Mouse (Mus musculus) hindbrain, postnatal 0 days (tissue): ENCODE data around the gene Mapk7. TPM values are rescaled to one million over a fixed set of nuclear protein-coding genes. Genes with fewer than 3 reads are reported as not detected.
A peak's percentile ranks its signal among the peaks of the same experiment; 100 is the strongest.

Source experiments
- ATAC-seq: fragments of 200-750 bp; cut with Nextera tagmentation; 2 replicates; pipeline ENCODE4 v1.8.0; 2017; ENCODE audit warnings: mild to moderate bottlenecking, moderate TSS enrichment, moderate library complexity
- DNase-seq: peaks from one replicate; pipeline ENCODE4 v3.0.0-alpha.2; 2015; ENCODE audit warnings: low spot score
- H3K27ac ChIP-seq: fragments of 300-500 bp; sonication (generic); 2 replicates; pipeline ENCODE4 v1.5.1; 2014; ENCODE audit warnings: mild to moderate bottlenecking
- H3K27me3 ChIP-seq: fragments of 300-500 bp; sonication (generic); 2 replicates; pipeline ENCODE4 v1.6.1; 2014; ENCODE audit warnings: low read length, mixed read lengths; ENCODE audit not compliant: insufficient read depth
- H3K36me3 ChIP-seq: fragments of 300-500 bp; sonication (generic); 2 replicates; pipeline ENCODE4 v1.6.1; 2014; ENCODE audit warnings: low read length, mixed read lengths; ENCODE audit not compliant: insufficient read depth
- H3K4me1 ChIP-seq: fragments of 300-500 bp; sonication (generic); 2 replicates; pipeline ENCODE4 v1.6.1; 2014; ENCODE audit warnings: antibody characterized with exemption, low read length, mixed read lengths; ENCODE audit not compliant: insufficient read depth
- H3K4me2 ChIP-seq: fragments of 300-500 bp; sonication (generic); 2 replicates; pipeline ENCODE4 v1.6.1; 2014; ENCODE audit warnings: low read depth, mild to moderate bottlenecking, low read length, moderate library complexity, mixed read lengths
- H3K4me3 ChIP-seq: fragments of 300-500 bp; sonication (generic); 2 replicates; pipeline ENCODE4 v1.5.1; 2014; ENCODE audit warnings: low read length
- H3K9ac ChIP-seq: fragments of 300-500 bp; sonication (generic); replicated peaks from 2 replicates; pipeline ENCODE4 v1.6.1; 2014; ENCODE audit warnings: mild to moderate bottlenecking, low read length, moderate library complexity, mixed read lengths
- H3K9me3 ChIP-seq: fragments of 300-500 bp; sonication (generic); 2 replicates; pipeline ENCODE4 v1.6.1; 2016; ENCODE audit warnings: low read length, mixed read lengths
- CTCF ChIP-seq: IDR thresholded peaks from 2 replicates; pipeline ENCODE4 v1.5.1; 2016; ENCODE audit warnings: antibody characterized with exemption, control low read depth, low read depth
- WGBS: fragments of 180-500 bp; shearing (Covaris S2); extraction: QIAGEN DNeasy Blood & Tissue Kit; methylation state at CpG from one replicate; pipeline ENCODE4 v1.1.7; 2014; 5-methylcytosine and 5-hydroxymethylcytosine counted together
- polyA plus RNA-seq: library from polyadenylated mRNA; unstranded; fragments of >200 nt; fragmentation: Nextera tagmentation; extraction: Ambion mirVana; gene quantifications from 2 replicates; pipeline ENCODE4 v1.2.1, GENCODE M21; 2015
- total RNA-seq: library from RNA; depleted of rRNA; stranded (reverse); fragments of >200 nt; gene quantifications from 2 replicates; pipeline ENCODE4 v1.2.3, GENCODE M21; 2014

The Mapk7 gene
- total and polyA plus RNA-seq, 2 experiments from 2014 or later, result 43.1 to 58.8 TPM

DNA sequence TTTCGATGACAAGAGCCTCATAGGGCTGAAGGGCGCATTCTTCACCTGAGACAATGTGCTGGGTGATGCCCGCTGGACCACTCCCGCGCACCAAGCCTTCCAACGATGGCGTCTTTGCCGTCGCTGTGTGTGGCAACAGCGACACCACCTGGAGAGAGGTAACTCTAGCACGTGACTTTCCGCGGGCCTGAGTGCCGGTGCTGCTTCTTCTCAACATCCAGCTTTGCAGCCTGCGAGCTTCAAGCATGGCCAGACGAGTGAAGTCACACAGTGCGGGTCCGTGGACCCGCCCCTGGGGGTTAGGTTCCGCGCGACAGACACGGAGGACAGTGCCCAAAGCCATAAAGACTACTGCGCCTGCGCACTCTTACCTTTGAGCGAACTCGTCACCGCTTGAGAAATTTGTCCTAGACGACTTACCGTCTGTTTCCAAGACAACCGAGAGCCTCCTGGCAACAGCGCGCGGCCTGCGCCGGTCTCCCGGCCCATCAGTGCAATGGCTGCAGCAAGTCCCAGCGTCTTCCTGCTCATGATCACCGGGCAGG, 10.6 kb upstream of the Mapk7 start, which contains the start of gene B9d1:
B9d1 (plus strand) TSS at position 432 of the 545 bp plus-strand sequence.
- no peaks in the 10 kb centered on the region for H3K27me3 ChIP-seq
- H3K4me1 ChIP-seq, result peaks cover 12% of the 10 kb centered on the region; the same call in 1 of the 2 replicates
- peak within 1 kb of the TSS; percentile 69 for H3K4me3 ChIP-seq
- peak within 1 kb of the TSS; percentile 80 for H3K27ac ChIP-seq
- peak within 1 kb of the TSS; percentile 63 for H3K9ac ChIP-seq
- peak; percentile 94 for ATAC-seq
- H3K4me2 ChIP-seq, result peak within 1 kb of the TSS; percentile 72
- H3K36me3 ChIP-seq, result no peaks in the 10 kb centered on the region
- no peaks in the 10 kb centered on the region for H3K9me3 ChIP-seq
- WGBS, result under 1% methylated on average over 39 of the region's 39 CpGs
- DNase-seq, result peak; percentile 99
- peak; percentile 99 for TF ChIP-seq CTCF

DNA sequence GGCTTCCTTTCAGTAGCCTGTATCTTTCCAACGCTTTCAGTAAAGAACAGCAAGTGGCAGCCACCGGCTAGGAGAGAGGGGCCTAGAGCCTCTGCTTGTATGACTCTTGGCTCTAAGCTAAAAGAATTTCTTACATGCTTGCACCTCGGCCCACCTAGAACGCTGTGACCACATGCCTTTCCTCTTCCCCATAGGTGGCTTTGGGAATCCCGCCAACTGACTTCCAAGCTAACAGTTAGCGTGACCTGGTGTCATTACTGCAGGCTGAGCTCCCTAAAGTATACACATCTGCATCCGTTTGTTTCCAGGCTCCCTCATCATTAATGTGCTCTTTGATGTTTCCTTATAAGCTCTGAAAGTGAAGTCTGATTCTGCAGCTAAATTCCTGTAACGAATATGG, 9.7 kb upstream of the Mapk7 start:
- Histone ChIP-seq H3K4me3 (no peak overlapping the region; the same call in 1 of the 2 replicates), H3K9me3 (no peaks in the 10 kb centered on the region), H3K27ac (peak overlapping the region; percentile 80), H3K36me3 (no peaks in the 10 kb centered on the region), H3K9ac (peak overlapping the region; percentile 63; the same call in 1 of the 2 replicates), H3K4me1 (peaks cover 12% of the 10 kb centered on the region; the same call in 1 of the 2 replicates), H3K27me3 (no peaks in the 10 kb centered on the region), H3K4me2 (peak overlapping the region; percentile 72; the same call in 1 of the 2 replicates)
- DNase-seq (no peak), ATAC-seq (no peak)
- WGBS, result 70% methylated on average over 8 of the region's 8 CpGs
- TF ChIP-seq CTCF, result no peak

DNA sequence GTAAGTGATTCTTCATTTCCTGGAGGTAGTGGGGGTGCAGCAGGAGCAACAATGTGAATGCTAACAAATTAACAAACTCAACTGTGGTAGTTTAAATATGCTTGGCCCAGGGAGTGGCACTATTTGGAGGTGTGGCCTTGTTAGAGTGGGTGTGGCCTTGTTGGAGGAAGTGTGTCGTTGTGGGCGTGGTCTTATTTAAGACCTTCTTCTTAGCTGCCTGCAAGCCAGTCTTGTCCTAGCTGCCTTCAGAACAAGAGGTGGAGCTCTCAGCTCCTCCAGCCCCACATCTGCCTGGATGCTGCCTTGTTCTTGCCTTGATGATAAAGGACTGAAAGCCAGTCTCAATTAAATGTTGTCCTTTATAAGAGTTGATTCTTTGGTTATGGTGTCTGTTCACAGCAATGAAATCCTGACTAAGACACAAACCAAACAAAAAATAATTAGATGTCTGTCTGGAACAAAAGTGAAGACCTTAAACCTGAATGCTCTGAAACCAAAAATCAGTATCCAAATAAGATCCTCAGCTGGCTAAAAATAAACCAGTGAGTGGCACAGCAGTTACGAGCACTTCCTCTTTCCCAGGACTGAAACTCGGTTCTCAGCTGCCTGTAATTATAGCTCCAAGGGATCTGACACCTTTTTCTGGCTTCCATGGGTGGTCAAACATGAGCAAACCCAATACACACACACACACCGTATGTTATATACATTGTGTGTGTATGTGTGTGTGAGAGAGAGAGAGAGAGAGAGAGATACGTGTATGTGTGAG, 4.7 kb upstream of the Mapk7 start:
- Histone ChIP-seq H3K4me3 (no peak overlapping the region), H3K4me2 (no peak overlapping the region), H3K9ac (no peak overlapping the region), H3K9me3 (no peaks in the 10 kb centered on the region), H3K4me1 (no peaks in the 10 kb centered on the region; the same call in 1 of the 2 replicates), H3K36me3 (no peaks in the 10 kb centered on the region), H3K27ac (no peak overlapping the region), H3K27me3 (no peaks in the 10 kb centered on the region)
- no peak for ATAC-seq
- 87% methylated on average over 6 of the region's 6 CpGs for WGBS
- DNase-seq, result no peak
- TF ChIP-seq CTCF, result no peak

DNA sequence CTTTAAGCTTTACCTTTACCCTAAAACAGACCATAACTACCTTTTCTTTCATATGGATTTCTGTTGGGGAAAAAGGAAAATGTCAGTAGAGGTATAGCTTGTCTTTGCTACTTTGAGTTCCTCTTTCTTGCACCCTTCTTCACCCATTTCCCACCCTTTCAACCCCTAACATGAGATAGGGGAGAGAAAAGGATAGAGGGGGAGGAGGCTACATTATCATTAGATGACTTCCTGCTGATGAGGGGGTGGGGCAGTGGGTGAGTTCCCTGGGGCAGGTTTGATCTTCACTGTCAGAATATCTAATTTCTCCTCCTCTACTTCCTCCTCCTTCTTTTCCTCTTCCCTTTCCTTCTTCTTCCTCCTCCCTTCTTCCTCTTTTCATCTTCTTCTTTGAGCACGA, 3.3 kb upstream of the Mapk7 start:
- H3K27ac ChIP-seq, result no peak overlapping the region
- no peaks in the 10 kb centered on the region for H3K27me3 ChIP-seq
- H3K4me3 ChIP-seq, result no peak overlapping the region
- 75% methylated on average over 1 of the region's 1 CpGs for WGBS
- ATAC-seq (no peak), DNase-seq (no peak)
- H3K4me2 ChIP-seq, result no peak overlapping the region
- peaks cover 9% of the 10 kb centered on the region for H3K4me1 ChIP-seq
- TF ChIP-seq CTCF, result no peak
- no peak overlapping the region for H3K9ac ChIP-seq
- H3K36me3 ChIP-seq, result no peaks in the 10 kb centered on the region
- no peaks in the 10 kb centered on the region for H3K9me3 ChIP-seq

DNA sequence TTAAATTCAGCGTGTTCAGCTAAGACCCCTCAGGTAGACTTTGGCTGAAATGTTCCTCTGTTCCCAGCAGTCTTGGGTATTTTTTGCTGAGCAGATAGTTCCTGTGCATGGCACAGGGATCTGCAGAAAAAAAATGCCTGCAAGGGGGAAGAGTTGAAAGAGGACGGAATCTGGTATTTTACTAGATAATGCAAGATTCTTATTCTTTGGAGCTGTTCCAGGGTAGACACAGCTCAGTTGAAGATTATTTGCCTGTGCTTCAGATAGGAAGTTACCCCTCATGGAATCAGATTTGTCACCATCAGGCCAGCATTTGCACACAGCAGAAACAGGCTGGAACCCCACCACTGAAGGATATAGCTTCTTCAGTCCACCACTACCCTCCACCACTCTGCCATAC, 1.3 kb upstream of the Mapk7 start:
- Histone ChIP-seq H3K4me2 (no peak overlapping the region), H3K9ac (no peak overlapping the region), H3K4me3 (no peak overlapping the region), H3K9me3 (no peaks in the 10 kb centered on the region), H3K36me3 (peaks cover 10% of the 10 kb centered on the region), H3K27ac (no peak overlapping the region), H3K4me1 (peaks cover 12% of the 10 kb centered on the region), H3K27me3 (no peaks in the 10 kb centered on the region)
- WGBS, result 93% methylated on average over 2 of the region's 2 CpGs
- DNase-seq, result no peak
- TF ChIP-seq CTCF, result no peak
- ATAC-seq, result no peak

DNA sequence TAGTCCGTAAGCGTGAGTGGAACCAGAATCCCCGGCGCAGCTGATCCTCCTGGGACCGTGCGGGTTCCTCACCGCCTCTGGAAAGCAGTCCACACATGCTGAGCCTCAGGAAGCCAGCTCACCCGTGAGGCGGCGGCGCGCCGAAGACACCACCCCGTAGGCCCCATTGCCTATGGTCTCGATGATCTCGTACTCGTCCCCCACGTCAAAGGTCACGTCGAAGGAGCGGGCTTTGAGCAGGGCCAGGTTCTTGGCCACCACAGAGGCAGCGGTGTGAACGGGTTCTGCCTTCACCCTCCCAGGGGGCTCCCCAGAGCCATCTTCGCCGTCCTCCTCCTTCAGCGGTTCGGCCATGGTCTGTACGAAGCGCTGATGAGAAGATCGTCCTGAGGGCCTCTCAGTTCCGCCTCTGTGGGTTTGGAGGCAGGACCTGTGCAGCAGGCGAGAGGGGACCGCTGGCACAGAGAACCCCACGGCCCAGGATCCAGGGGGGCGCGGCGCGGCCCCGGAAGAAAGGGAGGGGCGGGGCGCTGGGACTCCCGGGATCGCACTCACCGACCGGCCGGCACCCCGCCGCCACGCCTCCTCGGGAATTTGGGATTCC, 579 bp downstream of the Mapk7 start:
- ATAC-seq (peak; percentile 60), DNase-seq (peak; percentile 32)
- Histone ChIP-seq H3K9me3 (no peaks in the 10 kb centered on the region), H3K4me3 (peak overlapping the region; percentile 89), H3K9ac (peak overlapping the region; percentile 93), H3K27me3 (no peaks in the 10 kb centered on the region), H3K27ac (peak overlapping the region; percentile 91), H3K36me3 (peaks cover 28% of the 10 kb centered on the region), H3K4me2 (peak overlapping the region; percentile 88), H3K4me1 (peaks cover 12% of the 10 kb centered on the region)
- under 1% methylated on average over 45 of the region's 50 CpGs for WGBS
- peak; percentile 18; the same call in 1 of the 2 replicates for TF ChIP-seq CTCF
